Mouse (Mus musculus): ENCODE measurements at regions not wholly inside any gene's neighbourhood (a gene's known extent, or its start where the extent isn't known, plus 50 kb on each side); places are given as distances from the start of the nearest gene placed in this dataset.
"Not testable (repeated sequence)": the region's sequence is repeated elsewhere in the genome, so short reads cannot be mapped to it uniquely, and the experiment has no call there.

DNA sequence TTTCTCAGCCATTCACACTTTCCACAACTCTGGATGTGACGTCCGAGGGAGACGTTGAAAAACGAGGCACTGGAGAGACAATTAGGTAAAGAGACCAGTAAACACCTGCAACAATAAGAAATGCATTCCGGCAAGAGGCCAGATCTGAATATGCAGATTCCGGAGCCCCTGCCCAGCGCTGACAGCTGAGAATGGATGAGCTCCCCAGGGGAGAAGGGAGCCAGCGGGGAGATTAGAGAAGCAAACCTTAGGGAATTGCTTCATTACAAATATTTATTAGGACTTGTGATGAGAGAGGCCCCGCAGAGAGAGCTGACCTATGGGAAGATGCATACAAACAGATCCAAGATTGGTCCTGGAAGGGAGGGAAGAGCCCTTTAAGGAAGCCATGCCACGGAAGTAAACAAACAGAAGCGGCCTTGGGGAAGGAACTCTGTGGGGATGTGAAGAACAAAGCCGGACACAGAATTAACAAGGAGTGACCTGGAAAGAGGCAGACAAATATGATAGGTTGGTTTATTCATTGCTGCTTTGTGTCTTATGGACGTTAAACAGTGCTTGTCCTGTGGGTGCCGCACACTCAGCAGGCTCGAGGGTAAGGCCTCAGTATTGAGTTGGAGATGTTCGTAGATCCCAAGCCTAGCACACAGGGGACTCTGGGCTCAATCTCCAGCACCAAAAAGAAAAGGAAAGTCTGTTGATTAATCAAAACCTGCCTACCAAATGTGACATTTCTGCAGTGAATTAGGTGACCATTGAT is 121.7 kb upstream of the Nebl start:
- no peak for TF ChIP-seq CTCF (IDR thresholded peaks at IDR 0.05; ENCODE audit: extremely low read depth, insufficient read depth, low read length)
- TF ChIP-seq POLR2A (IDR thresholded peaks at IDR 0.05; ENCODE audit: extremely low read depth, insufficient read depth, low read length), result no peak
- no peaks in the 10 kb centered on the region for H3K4me1 ChIP-seq (ENCODE audit: control insufficient read depth, insufficient read depth, low read length)
- no peak overlapping the region for H3K27ac ChIP-seq (ENCODE audit: insufficient read depth, low read length)
- no peak overlapping the region for H3K4me3 ChIP-seq (ENCODE audit: insufficient read depth, low read length)

DNA sequence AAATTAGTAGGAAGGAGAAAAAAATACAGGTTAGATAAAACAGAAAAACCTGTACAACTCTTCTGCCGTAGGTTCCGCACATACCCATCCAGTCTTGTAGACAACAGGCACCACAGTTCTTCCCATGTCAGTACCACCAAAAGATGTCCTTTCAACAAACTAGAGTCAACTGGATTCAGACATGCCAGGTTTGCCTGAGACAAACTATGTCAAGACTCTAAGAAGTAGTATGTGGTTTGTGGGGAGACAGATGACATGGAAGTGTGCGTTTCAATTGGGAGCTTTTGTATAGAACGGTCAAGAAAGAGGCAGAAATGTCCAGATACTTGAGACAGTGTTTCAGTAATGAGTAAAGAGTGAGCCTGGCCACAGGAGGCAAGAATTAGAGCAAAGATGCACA is 119.5 kb upstream of the Nebl start:
- Histone ChIP-seq H3K4me3 (ENCODE audit: insufficient read depth, low read length) (no peak overlapping the region), H3K27ac (ENCODE audit: insufficient read depth, low read length) (no peak overlapping the region), H3K4me1 (ENCODE audit: control insufficient read depth, insufficient read depth, low read length) (no peaks in the 10 kb centered on the region)
- TF ChIP-seq POLR2A (IDR thresholded peaks at IDR 0.05; ENCODE audit: extremely low read depth, insufficient read depth, low read length) (no peak), CTCF (IDR thresholded peaks at IDR 0.05; ENCODE audit: extremely low read depth, insufficient read depth, low read length) (no peak)

DNA sequence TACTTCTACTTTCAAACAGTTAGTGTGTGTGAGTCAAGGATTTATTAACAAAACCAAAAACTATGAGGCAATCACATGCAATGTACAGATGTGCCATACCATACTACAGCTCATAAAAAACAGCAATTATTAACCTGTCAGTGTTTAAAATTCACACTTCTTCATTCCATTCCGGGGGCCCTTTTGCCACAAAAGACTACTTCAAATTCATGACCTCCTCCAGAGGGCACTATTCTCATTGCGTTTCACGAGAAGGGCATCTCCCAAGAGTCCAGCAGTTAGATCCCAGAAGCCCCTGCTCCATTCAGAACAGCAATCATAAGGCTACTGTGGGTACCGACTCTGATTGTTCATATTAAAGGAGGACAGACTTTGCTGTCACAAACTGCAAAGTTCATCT is 118.0 kb upstream of the Nebl start:
- no peak overlapping the region for H3K27ac ChIP-seq (ENCODE audit: insufficient read depth, low read length)
- TF ChIP-seq POLR2A (IDR thresholded peaks at IDR 0.05; ENCODE audit: extremely low read depth, insufficient read depth, low read length) (no peak), CTCF (IDR thresholded peaks at IDR 0.05; ENCODE audit: extremely low read depth, insufficient read depth, low read length) (peak; percentile 33; the same call in 1 of the 2 replicates)
- no peak overlapping the region for H3K4me3 ChIP-seq (ENCODE audit: insufficient read depth, low read length)
- no peaks in the 10 kb centered on the region; the same call in 1 of the 2 replicates for H3K4me1 ChIP-seq (ENCODE audit: control insufficient read depth, insufficient read depth, low read length)

DNA sequence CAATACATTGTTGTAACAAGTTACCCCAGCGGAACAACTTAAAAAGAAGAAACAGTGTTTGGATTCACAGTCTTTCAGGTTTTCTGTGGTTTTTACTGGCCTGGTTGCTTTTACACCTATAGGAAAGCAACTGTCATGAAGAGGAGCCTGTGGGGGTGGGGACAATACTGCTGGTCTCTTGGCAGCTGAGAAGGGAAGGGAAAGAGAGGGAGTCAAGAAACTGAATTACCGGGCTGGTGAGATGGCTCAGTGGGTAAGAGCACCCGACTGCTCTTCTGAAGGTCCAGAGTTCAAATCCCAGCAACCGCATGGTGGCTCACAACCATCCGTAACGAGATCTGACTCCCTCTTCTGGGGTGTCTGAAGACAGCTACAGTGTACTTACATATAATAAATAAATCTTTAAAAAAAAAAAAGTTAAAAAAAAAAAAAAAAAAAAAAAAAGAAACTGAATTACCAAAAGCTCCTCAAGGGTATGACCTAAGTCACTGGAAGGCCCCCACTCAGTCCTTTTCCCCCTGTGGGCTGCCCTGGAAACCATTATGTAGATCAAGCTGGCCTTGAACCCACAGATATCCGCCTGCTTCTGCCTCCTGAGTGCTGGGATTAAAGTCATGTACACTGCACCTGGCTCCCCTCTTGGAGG is 114.3 kb upstream of the Nebl start:
- not testable (repeated sequence) for H3K4me1 ChIP-seq (ENCODE audit: control insufficient read depth, insufficient read depth, low read length); H3K27ac ChIP-seq (ENCODE audit: insufficient read depth, low read length); H3K4me3 ChIP-seq (ENCODE audit: insufficient read depth, low read length)

DNA sequence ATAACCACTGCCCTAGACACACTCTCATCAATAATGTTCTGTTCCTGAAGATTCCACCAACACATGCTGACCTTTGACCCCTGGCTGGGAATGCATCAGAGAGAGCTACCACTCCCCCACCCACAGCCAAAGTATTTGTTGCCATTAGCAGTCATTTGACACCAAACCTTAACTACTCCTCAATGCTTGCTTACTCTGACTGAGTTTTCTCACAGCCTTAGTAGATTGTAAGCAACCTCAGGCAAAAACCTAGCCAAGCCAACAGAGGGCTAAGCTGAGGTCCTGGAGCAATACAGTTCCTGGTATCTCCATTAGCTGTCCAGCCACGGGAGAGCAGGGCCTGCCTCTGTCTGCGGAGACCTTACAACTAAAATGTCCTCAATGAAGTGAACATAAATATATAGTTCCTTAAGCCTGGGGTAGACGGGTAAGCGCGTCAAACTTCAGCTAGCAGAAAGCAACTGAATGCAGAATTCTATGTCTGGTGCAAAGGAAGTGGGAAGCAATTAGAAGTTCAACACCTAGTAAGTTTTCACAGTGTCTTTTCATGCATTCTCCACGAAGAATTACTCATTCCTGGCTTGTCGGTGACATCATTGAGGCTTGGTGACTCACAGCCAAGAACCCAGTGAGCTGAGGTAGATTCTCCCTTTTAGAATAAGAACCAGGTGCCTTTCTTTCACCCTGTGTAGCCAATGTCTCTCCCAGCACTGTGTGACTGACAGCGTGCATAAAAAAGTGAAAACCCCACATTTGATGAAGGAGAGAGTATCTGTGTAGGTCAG is 113.6 kb upstream of the Nebl start:
- TF ChIP-seq POLR2A (IDR thresholded peaks at IDR 0.05; ENCODE audit: extremely low read depth, insufficient read depth, low read length), result no peak
- no peak for TF ChIP-seq CTCF (IDR thresholded peaks at IDR 0.05; ENCODE audit: extremely low read depth, insufficient read depth, low read length)
- no peak overlapping the region for H3K27ac ChIP-seq (ENCODE audit: insufficient read depth, low read length)

DNA sequence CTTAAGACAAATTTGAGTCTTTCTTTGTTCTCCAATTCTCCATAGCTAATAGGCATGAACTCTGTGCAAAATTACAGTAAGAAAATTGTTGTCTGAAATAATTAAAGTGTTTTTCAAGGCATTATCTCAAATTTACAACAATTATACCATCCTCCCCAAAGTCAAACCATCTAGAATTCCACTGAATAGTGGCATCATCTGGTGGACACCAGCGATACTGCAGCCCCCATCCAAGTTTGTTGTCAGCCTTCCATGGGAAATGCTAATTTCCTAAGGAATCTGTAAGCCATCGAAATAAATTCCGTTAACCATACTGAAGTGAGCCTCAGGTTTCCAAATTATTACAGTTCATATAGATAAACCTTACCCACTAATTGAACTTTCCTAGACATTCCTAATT is 110.7 kb upstream of the Nebl start:
- no peak overlapping the region for H3K4me3 ChIP-seq (ENCODE audit: insufficient read depth, low read length)
- no peaks in the 10 kb centered on the region; the same call in 1 of the 2 replicates for H3K4me1 ChIP-seq (ENCODE audit: control insufficient read depth, insufficient read depth, low read length)
- no peak overlapping the region for H3K27ac ChIP-seq (ENCODE audit: insufficient read depth, low read length)
- TF ChIP-seq POLR2A (IDR thresholded peaks at IDR 0.05; ENCODE audit: extremely low read depth, insufficient read depth, low read length) (no peak), CTCF (IDR thresholded peaks at IDR 0.05; ENCODE audit: extremely low read depth, insufficient read depth, low read length) (peak; percentile 95)

More for the DNA sequence above, 113.6 kb upstream of the Nebl start:
- H3K4me1 ChIP-seq (ENCODE audit: control insufficient read depth, insufficient read depth, low read length), result no peaks in the 10 kb centered on the region; the same call in 1 of the 2 replicates
- no peak overlapping the region for H3K4me3 ChIP-seq (ENCODE audit: insufficient read depth, low read length)

DNA sequence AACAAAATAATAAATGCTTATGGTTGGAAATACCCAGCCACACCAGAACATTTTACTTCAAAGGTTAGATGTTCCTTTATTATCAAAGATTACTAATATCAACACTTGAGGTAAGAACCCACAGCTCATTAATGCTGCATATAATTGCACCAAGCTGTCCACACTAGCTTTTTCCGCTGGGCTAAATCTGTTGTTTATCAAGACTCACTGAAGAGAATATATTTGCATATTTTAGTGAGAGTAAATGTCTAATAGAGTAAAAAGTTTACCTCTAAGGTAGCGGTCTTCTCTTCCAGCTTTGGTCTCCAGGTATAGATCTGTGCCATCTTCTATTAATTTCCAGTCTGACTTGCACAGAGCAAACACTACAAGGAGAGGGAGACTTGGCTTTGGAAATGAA is 110.3 kb upstream of the Nebl start:
- no peak overlapping the region for H3K27ac ChIP-seq (ENCODE audit: insufficient read depth, low read length)
- no peaks in the 10 kb centered on the region; the same call in 1 of the 2 replicates for H3K4me1 ChIP-seq (ENCODE audit: control insufficient read depth, insufficient read depth, low read length)
- H3K4me3 ChIP-seq (ENCODE audit: insufficient read depth, low read length), result no peak overlapping the region
- TF ChIP-seq POLR2A (IDR thresholded peaks at IDR 0.05; ENCODE audit: extremely low read depth, insufficient read depth, low read length), result no peak
- no peak for TF ChIP-seq CTCF (IDR thresholded peaks at IDR 0.05; ENCODE audit: extremely low read depth, insufficient read depth, low read length)

DNA sequence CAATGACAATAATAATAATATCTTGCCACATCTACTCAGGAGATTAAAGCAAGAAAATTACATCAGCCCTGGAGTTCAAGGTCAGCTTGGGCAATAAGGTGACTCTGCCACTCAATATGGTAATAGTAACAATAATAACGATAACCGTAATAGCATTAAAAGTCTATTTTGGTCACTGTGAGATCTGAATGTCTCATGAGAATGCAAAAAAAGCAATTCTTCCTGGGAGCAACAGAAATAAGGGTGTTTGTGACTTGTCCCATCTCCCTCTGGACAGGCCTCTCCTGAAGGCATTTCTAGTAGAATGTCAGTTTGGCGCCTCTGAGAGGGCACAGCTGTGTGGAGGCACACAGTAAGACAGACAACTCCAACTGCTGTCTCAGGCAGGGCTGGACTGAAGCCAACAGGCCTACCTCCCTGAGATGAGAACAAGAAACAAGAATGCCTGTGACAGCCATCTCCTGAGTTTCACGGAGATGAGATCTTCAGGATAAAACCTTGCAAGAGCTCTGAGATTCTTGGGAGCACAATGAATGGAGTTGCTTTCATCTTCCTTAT is 109.8 kb upstream of the Nebl start:
- no peak for TF ChIP-seq POLR2A (IDR thresholded peaks at IDR 0.05; ENCODE audit: extremely low read depth, insufficient read depth, low read length)
- TF ChIP-seq CTCF (IDR thresholded peaks at IDR 0.05; ENCODE audit: extremely low read depth, insufficient read depth, low read length), result no peak
- H3K4me1 ChIP-seq (ENCODE audit: control insufficient read depth, insufficient read depth, low read length), result no peaks in the 10 kb centered on the region; the same call in 1 of the 2 replicates
- H3K4me3 ChIP-seq (ENCODE audit: insufficient read depth, low read length), result no peak overlapping the region
- no peak overlapping the region for H3K27ac ChIP-seq (ENCODE audit: insufficient read depth, low read length)

DNA sequence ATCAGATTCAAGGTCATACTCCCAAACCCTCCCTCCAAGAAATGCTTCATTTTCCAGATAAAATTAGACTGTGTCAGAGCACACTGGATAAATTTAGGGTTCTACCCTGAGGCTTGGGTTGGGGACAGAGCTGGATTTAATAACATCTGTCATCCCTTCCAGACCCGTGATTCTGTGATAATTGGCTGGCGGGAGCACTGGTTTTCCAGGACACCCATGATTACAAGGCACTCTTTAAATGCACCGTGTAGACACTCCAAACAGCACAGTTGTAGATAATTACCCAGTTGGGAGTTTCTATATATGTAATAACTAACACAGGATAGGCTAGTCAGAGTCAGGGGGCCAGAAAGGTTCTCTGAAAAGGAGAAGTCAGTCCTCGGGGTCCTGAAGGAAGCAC is 108.4 kb upstream of the Nebl start:
- Histone ChIP-seq H3K4me1 (ENCODE audit: control insufficient read depth, insufficient read depth, low read length) (no peaks in the 10 kb centered on the region), H3K4me3 (ENCODE audit: insufficient read depth, low read length) (no peak overlapping the region), H3K27ac (ENCODE audit: insufficient read depth, low read length) (no peak overlapping the region)
- TF ChIP-seq CTCF (IDR thresholded peaks at IDR 0.05; ENCODE audit: extremely low read depth, insufficient read depth, low read length) (no peak), POLR2A (IDR thresholded peaks at IDR 0.05; ENCODE audit: extremely low read depth, insufficient read depth, low read length) (no peak)

All from cortical plate, adult 2 months (tissue).